Mouse (Mus musculus) lung, postnatal 0 days (tissue): ENCODE data around the gene Ptgfrn. TPM values are rescaled to one million over a fixed set of nuclear protein-coding genes. Genes with fewer than 3 reads are reported as not detected.

Experiments used
- ATAC-seq: fragments of 200-750 bp; cut with Nextera tagmentation; 2 replicates; pipeline ENCODE4 v1.8.0; 2017; ENCODE audit warnings: moderate library complexity
- DNase-seq: peaks from one replicate; pipeline ENCODE4 v3.0.0-alpha.2; 2016; ENCODE audit warnings: low spot score
- H3K27ac ChIP-seq: fragments of 300-500 bp; sonication (generic); 2 replicates; pipeline ENCODE4 v1.5.1; 2014; ENCODE audit warnings: antibody characterized with exemption, mild to moderate bottlenecking, low read length, mixed read lengths
- H3K27me3 ChIP-seq: fragments of 300-500 bp; sonication (generic); replicated peaks from 2 replicates; pipeline ENCODE4 v1.6.1; 2014; ENCODE audit warnings: low read length, mixed read lengths; ENCODE audit not compliant: insufficient read depth
- H3K36me3 ChIP-seq: fragments of 300-500 bp; sonication (generic); 2 replicates; pipeline ENCODE4 v1.6.1; 2014; ENCODE audit warnings: low read length, mixed read lengths; ENCODE audit not compliant: insufficient read depth
- H3K4me1 ChIP-seq: fragments of 300-500 bp; sonication (generic); 2 replicates; pipeline ENCODE4 v1.6.1; 2014; ENCODE audit warnings: antibody characterized with exemption, low read depth, low read length, mixed read lengths; ENCODE audit not compliant: insufficient read depth
- H3K4me2 ChIP-seq: fragments of 300-500 bp; sonication (generic); replicated peaks from 2 replicates; pipeline ENCODE4 v1.6.1; 2014; ENCODE audit warnings: low read depth, mild to moderate bottlenecking, low read length, moderate library complexity, mixed read lengths
- H3K4me3 ChIP-seq: fragments of 300-500 bp; sonication (generic); 2 replicates; pipeline ENCODE4 v1.5.1; 2014; ENCODE audit warnings: low read depth, low read length
- H3K9ac ChIP-seq: fragments of 300-500 bp; sonication (generic); replicated peaks from 2 replicates; pipeline ENCODE4 v1.6.1; 2014; ENCODE audit warnings: low read depth, mild to moderate bottlenecking
- H3K9me3 ChIP-seq: fragments of 300-500 bp; sonication (generic); 2 replicates; pipeline ENCODE4 v1.6.1; 2016; ENCODE audit warnings: low read length, mixed read lengths
- CTCF ChIP-seq: IDR thresholded peaks from 2 replicates; pipeline ENCODE4 v1.5.1; 2016; ENCODE audit warnings: antibody characterized with exemption, mild to moderate bottlenecking
- EP300 ChIP-seq: IDR thresholded peaks from 2 replicates; pipeline ENCODE4 v1.6.1; 2016; ENCODE audit warnings: antibody characterized with exemption, mild to moderate bottlenecking, control low read depth
- WGBS: fragments of 180-500 bp; shearing (Covaris S2); extraction: QIAGEN DNeasy Blood & Tissue Kit; methylation state at CpG from one replicate; pipeline ENCODE4 v1.1.7; 2014; 5-methylcytosine and 5-hydroxymethylcytosine counted together
- polyA plus RNA-seq: library from polyadenylated mRNA; unstranded; fragments of >200 nt; fragmentation: Nextera tagmentation; extraction: Ambion mirVana; gene quantifications from 2 replicates; pipeline ENCODE4 v1.2.1, GENCODE M21; 2015

Ptgfrn gene
- polyA plus RNA-seq, 1 experiment from 2014 or later: 10.2 TPM

DNA sequence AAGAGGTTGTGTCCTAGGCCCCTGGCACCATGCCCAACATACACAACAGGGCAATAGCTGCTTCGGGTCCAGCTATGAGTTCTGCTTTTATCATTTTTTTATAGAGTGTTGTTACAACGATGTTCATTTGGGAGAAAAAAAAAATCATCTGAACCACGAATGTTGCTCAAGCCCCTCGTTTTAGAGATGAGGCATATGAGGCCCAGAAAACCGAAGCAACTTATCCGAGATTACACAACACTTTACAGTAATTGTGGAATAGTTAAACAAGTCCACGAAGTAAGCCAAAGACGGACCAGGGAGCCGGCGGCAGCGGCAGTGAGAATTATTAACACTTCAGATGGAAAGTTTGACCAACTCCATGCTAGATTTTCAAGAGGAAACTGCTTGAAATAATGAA, 7.7 kb upstream of the Ptgfrn start:
- Histone ChIP-seq H3K4me2 (no peak overlapping the region), H3K27ac (0 out of 2 replicates have a peak overlapping the region, but pooled peaks have one; percentile 65), H3K36me3 (no peaks in the 10 kb centered on the region), H3K9me3 (no peaks in the 10 kb centered on the region), H3K27me3 (no peaks in the 10 kb centered on the region), H3K4me3 (no peak overlapping the region), H3K9ac (no peak overlapping the region), H3K4me1 (no peaks in the 10 kb centered on the region)
- DNase-seq: peak; percentile 84
- peak; percentile 15; the same call in 1 of the 2 replicates for TF ChIP-seq EP300
- no peak for TF ChIP-seq CTCF
- peak; percentile 50 for ATAC-seq
- WGBS: 29% methylated on average over 11 of the region's 11 CpGs

DNA sequence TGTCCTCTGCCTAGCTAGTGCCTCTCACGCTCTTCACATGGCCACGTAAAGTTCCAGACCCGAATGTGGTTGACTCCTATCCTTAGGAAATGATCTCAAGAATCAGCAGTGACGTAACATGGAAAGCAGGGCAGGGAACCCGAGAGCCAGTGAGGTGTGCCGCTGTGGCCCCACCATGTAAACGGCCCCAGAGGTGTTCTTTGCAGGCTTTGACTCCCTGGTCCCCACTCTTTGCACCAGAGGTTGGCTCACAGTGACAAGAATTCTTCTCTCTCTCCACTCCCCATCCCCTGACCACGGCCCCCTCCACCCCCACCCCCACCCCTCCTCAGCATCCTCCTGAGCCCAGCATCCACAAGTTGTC, 7.3 kb upstream of the Ptgfrn start:
- Histone ChIP-seq H3K27me3 (no peaks in the 10 kb centered on the region), H3K9ac (no peak overlapping the region), H3K4me1 (no peaks in the 10 kb centered on the region), H3K36me3 (no peaks in the 10 kb centered on the region), H3K27ac (peak overlapping the region; percentile 65; the same call in 1 of the 2 replicates), H3K4me2 (no peak overlapping the region), H3K9me3 (no peaks in the 10 kb centered on the region), H3K4me3 (no peak overlapping the region)
- DNase-seq (no peak), ATAC-seq (no peak; the same call in none of the 2 replicates)
- 58% methylated on average over 8 of the region's 8 CpGs for WGBS
- TF ChIP-seq CTCF (no peak), EP300 (no peak)

- ATAC-seq (peak; percentile 95), DNase-seq (peak; percentile 88)
- Histone ChIP-seq H3K4me3 (no peak overlapping the region), H3K9ac (no peak overlapping the region), H3K9me3 (no peaks in the 10 kb centered on the region), H3K27ac (peak overlapping the region; percentile 65), H3K4me2 (peak overlapping the region; percentile 42), H3K27me3 (no peaks in the 10 kb centered on the region), H3K36me3 (no peaks in the 10 kb centered on the region), H3K4me1 (no peaks in the 10 kb centered on the region)
- WGBS: 35% methylated on average over 25 of the region's 25 CpGs
- TF ChIP-seq CTCF (no peak), EP300 (peak; percentile 34; the same call in 1 of the 2 replicates)
Measured at GRCm38 (mm10) chr3:101116431-101117385, 6.6 kb upstream of the Ptgfrn start.

DNA sequence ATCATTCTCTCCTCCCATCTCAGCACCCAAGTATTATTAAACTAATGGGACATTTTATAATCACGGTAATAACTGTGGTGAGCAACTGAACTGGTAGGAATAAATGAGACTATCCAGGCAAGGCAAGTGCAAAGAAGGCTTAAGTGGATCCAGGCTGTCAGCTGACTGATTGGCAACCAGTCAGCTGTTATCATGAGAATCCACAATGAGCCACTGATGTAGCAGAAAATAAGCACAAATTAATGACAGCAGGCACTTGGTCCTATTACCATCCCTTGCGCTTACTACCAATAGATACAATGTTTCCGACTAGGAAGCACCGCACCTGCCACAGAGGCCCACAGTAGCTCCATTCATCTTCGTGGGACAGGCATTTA, 2.4 kb upstream of the Ptgfrn start:
- 90% methylated on average over 5 of the region's 5 CpGs for WGBS

DNA sequence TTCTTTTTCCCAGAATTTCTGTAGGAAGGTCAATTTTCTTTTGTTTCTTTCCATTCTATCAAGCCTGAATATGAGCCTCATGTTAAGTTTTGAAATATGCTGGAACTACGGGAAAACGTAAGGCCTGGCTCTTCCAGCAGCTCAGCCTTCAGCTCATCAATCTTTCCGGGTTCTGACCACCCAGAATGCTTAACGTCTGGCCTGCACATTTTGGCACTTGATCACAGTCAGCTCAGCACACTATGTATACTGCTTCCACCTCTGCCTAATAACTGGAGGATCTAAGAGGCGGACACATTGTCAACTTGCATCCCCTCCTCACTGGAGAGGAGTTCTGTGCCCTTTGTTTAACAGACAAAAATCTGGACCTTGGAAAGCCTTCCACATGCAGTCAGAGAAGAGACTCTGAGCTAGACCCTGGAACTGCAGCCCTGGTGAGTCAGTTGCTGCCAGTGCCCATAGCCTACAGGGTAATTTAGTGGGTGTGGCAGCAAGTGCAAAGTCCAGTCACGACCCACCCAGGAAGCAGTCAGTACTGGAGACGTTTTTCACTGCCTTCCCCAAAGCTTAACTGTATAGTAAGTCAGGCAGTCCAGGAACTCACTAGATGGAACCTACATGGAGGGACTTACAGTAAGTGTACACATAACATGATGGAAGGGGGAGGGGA, 1.9 kb upstream of the Ptgfrn start:
- TF ChIP-seq EP300 (no peak), CTCF (no peak)
- WGBS: 39% methylated on average over 7 of the region's 7 CpGs
- no peaks in the 10 kb centered on the region for H3K27me3 ChIP-seq
- H3K4me1 ChIP-seq: peaks cover 3% of the 10 kb centered on the region; the same call in 1 of the 2 replicates
- H3K4me3 ChIP-seq: no peak overlapping the region
- H3K27ac ChIP-seq: no peak overlapping the region
- peak; percentile 44 for DNase-seq
- H3K9ac ChIP-seq: no peak overlapping the region
- no peaks in the 10 kb centered on the region for H3K36me3 ChIP-seq
- H3K9me3 ChIP-seq: no peaks in the 10 kb centered on the region
- ATAC-seq: no peak
- no peak overlapping the region for H3K4me2 ChIP-seq

More for the DNA sequence above, 2.4 kb upstream of the Ptgfrn start:
- no peaks in the 10 kb centered on the region for H3K36me3 ChIP-seq
- no peak overlapping the region for H3K27ac ChIP-seq
- H3K4me2 ChIP-seq: no peak overlapping the region
- no peaks in the 10 kb centered on the region for H3K27me3 ChIP-seq
- TF ChIP-seq EP300 (no peak), CTCF (no peak)
- no peaks in the 10 kb centered on the region for H3K9me3 ChIP-seq
- no peak overlapping the region for H3K4me3 ChIP-seq
- DNase-seq (no peak), ATAC-seq (no peak)
- H3K4me1 ChIP-seq: peaks cover 3% of the 10 kb centered on the region; the same call in 1 of the 2 replicates
- no peak overlapping the region for H3K9ac ChIP-seq

DNA sequence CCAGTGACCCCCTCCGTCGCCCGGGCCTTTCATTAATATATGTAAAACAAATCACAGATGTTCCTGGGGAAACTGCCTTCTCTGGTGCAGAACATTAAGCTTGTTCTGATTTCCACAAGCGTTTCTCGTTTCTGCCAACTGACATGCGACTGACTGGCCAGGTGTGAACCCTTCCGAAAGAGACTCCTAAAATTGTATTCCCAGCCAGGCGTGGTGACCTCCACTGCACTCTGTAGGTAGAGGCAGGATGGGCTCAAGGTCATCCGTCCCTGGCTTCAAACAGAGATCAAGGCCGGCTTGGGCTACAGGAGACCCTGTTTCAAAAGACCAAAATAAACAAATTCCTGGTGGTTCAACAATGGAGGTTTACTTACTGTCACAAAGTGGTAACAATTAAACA, 1.2 kb upstream of the Ptgfrn start:
- ATAC-seq: no peak
- no peaks in the 10 kb centered on the region for H3K36me3 ChIP-seq

More for the DNA sequence above, 1.2 kb upstream of the Ptgfrn start:
- no peak for DNase-seq
- WGBS: 68% methylated on average over 10 of the region's 10 CpGs
- Histone ChIP-seq H3K27me3 (no peaks in the 10 kb centered on the region), H3K4me3 (no peak overlapping the region), H3K4me1 (peaks cover 3% of the 10 kb centered on the region; the same call in 1 of the 2 replicates), H3K9me3 (no peaks in the 10 kb centered on the region), H3K27ac (no peak overlapping the region), H3K4me2 (no peak overlapping the region), H3K9ac (no peak overlapping the region)
- TF ChIP-seq EP300 (no peak), CTCF (no peak)
